Mouse (Mus musculus) regulatory T cell (primary cell): ENCODE data around the gene Lrrc29.

ENCODE experiments used
- in situ Hi-C: fragments of 300-600 bp; cut with MboI, MseI; formaldehyde crosslinking; loops from one replicate; pipeline ENCODE4 v1.15.1; 2025; ENCODE audit warnings: high pct_unique_total_duplicates

Gene Lrrc29

DNA sequence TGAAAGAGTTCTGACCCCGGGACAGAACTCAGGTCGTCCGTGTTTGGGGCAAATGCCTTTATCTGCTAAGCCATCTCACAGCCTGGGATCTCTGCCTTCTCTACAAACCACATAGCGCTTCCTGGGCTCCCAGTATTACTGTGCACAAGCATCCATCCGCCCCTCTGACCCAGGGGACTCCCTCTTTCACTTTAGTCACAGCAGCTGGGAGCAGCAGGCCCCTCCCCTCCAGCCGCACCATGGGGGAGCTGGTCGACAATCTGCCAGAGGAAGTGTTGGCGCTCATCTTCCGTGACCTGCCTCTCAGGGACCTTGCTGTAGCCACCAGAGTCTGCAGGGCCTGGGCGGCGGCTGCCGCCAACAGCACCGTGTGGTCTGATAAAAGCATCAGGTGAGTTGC is 59.3 kb downstream of the Lrrc29 start:
- in situ Hi-C loops, result loop anchor here (25.0 kb wide), 1 partner anchor 629 kb away; the partner anchor contains the start of genes Ciao2b and Rrad

DNA sequence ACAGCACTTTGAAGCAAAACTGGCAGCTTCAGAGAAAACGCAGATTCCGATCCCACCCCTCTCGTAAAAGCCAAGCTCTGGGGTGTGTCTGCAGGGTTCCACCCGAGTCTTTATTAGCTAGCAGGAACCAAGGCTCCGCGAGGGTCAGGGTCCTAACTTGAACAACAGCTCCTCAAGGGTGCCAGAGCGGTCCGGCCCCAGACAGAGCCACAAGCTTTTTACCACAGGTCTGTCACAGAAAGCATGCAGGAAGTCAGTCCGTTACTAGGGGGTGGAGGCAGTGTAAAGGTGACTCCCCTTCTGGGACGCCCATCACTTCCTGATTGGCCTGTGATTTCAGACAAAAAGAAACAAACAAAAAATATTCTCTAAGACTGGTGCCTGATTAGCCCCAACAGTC is 61.0 kb downstream of the Lrrc29 start:
- in situ Hi-C loops, result loop anchor here (25.0 kb wide), 1 partner anchor 628 kb away; the partner anchor contains the start of genes Ciao2b and Rrad

DNA sequence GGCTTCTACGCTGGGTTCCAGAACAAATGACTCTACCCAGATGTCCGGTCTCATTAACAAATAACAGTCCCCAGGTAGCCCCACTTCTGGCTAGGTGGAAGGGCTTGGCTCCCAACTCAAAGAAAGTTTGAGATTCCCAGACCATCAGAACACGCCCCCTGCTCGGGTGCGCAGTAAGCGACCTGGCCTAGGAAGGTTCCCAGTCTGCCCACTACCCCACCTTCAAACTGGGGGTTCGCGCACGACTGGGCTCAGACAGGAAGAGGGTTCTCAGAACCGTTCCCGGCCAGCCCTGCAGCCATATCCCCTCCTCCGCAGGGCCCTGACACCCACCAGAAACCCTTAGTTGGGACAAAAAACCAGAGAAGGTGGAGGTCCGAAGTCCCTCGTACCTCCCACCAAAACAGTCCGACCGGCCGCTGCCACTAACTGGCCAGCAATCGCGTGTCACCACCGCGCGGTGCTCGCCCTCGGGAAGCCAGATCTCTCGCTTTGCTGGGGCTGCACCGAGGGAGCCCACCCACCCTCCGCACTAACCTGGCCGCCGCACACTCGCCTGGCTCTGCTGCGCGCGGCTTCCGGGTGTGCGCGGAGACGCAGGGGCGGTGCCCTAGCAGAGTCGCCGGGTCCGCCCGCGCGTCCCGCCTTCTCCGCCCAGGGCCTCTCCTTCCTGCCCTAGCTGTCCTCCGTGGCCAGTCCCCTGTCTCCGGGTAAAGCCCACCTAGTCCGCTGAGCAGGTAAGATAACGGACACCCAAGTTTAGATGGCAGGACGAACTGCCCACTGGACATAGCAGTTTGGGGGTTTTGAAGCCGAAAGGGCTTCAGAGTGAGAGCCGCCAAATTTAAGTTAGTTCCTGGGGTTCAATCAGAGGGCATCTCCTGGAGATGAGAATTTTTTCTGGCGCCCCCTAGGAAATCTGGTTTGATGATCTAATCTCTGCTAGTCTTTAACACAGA is 61.8 kb downstream of the Lrrc29 start, which contains the start of the genes Tradd and Fbxl8:
Gene Tradd (minus strand): TSS at position 586 of the 959 bp plus-strand sequence.
Gene Fbxl8 (plus strand): TSS at position 625 of the 959 bp plus-strand sequence.
- in situ Hi-C loops, result loop anchor here (25.0 kb wide), 1 partner anchor 627 kb away; the partner anchor contains the start of genes Ciao2b and Rrad

DNA sequence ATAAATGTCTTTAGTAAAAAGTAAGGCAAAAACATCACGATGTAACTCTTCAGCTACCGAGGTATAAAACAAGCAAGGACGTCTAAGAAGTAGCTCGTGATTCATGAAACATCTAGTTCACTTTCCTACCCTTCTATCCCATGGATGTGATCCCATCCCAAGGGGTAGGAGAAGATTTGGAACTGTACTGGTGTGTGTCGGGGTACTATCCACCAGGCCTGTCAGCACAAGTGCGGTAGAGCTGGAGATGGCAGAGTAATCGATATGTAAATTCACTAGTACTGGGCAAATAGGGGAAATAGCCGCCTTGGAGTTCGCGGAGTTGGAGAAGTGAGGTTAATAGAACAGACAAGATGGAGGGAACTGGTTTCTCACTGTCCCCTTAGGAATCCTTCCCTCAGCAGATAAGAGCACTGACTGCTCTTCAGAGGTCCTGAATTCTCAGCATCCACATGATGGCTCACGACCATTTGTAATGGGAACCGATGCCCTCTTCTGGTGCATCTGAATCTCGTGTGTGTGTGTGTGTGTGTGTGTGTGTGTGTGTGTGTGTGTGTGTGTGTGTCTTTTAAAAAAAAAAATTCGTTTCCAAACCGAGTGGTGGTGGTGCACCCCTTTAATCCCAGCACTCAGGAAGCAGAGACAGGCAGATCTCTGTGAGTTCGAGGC is 62.7 kb downstream of the Lrrc29 start:
- in situ Hi-C loops, result loop anchor here (25.0 kb wide), 1 partner anchor 626 kb away; the partner anchor contains the start of genes Ciao2b and Rrad
